Mouse (Mus musculus): ENCODE results near the gene Ranbp17.

DNA sequence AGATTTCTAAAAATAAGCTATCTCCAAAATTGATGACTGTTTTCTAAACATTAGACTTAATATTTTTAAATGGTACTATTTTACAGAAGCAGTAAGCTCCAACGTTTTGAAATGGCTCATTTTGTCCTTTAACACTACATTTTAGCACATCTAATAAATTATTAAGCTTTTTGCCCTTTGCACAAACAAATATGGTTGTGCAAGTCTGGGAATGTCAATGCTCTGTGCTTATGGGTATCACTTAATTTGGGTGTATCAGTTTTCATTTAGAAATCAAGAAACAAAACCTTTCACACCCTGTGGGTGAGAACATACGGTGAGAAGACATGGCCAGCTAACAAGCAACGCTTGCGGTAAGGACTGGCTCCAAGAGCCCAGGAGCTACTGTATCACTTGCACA is 108.9 kb downstream of the Ranbp17 start:
- TF ChIP-seq CTCF (IDR thresholded peaks at IDR 0.05; ENCODE audit: borderline replicate concordance, insufficient read depth, low read length) (no peak), POLR2A (IDR thresholded peaks at IDR 0.05; ENCODE audit: low read depth, low read length) (no peak)
